Mouse (Mus musculus) thymus, adult 2 months (tissue): Measurements from ENCODE around the gene Gabbr2. TPM values are rescaled to one million over a fixed set of nuclear protein-coding genes. Genes with fewer than 3 reads are reported as not detected.

Experiments used
- DNase-seq: peaks from one replicate; pipeline ENCODE4 v3.0.0; 2021
- H3K27ac ChIP-seq: fragments of 200-500 bp; 2 replicates; pipeline ENCODE4 v1.5.1; 2012; ENCODE audit warnings: low read length, control low read depth; ENCODE audit not compliant: control insufficient read depth, insufficient read depth
- H3K27me3 ChIP-seq: fragments of 200-500 bp; 2 replicates; pipeline ENCODE4 v1.6.1; 2012; ENCODE audit warnings: mild to moderate bottlenecking, low read length, moderate library complexity, mixed read lengths; ENCODE audit not compliant: control insufficient read depth, insufficient read depth
- H3K36me3 ChIP-seq: fragments of 200-500 bp; 2 replicates; pipeline ENCODE4 v1.6.1; 2012; ENCODE audit warnings: mild to moderate bottlenecking, low read length, moderate library complexity; ENCODE audit not compliant: control insufficient read depth, insufficient read depth
- H3K4me1 ChIP-seq: fragments of 200-500 bp; replicated peaks from 2 replicates; pipeline ENCODE4 v1.6.1; 2012; ENCODE audit warnings: low read length; ENCODE audit not compliant: control insufficient read depth, insufficient read depth
- H3K4me3 ChIP-seq: fragments of 200-500 bp; 2 replicates; pipeline ENCODE4 v1.5.1; 2012; ENCODE audit warnings: mild to moderate bottlenecking, low read length, control low read depth, moderate library complexity; ENCODE audit not compliant: control insufficient read depth, insufficient read depth
- CTCF ChIP-seq: fragments of 200-500 bp; IDR thresholded peaks from 2 replicates; pipeline ENCODE4 v1.5.1; 2012; ENCODE audit warnings: mild to moderate bottlenecking, control low read depth, low read length, moderate library complexity, borderline replicate concordance; ENCODE audit not compliant: control insufficient read depth, poor library complexity, insufficient read depth; ENCODE audit errors: extremely low read depth
- POLR2A ChIP-seq: fragments of 200-500 bp; IDR thresholded peaks from 2 replicates; pipeline ENCODE4 v1.6.1; 2012; ENCODE audit warnings: mild to moderate bottlenecking, low read length, control low read depth, moderate library complexity; ENCODE audit not compliant: control insufficient read depth, poor library complexity, insufficient read depth; ENCODE audit errors: extremely low read depth
- WGBS: fragments of 180-500 bp; shearing (Covaris S2); methylation state at CpG from one replicate; pipeline ENCODE4 v1.1.7; 2018; 5-methylcytosine and 5-hydroxymethylcytosine counted together
- polyA plus RNA-seq: library from polyadenylated mRNA; depleted of rRNA; stranded (reverse); fragments of >200 nt; gene quantifications from 2 replicates; pipeline ENCODE4 v1.2.3, GENCODE M21; 2012

Gabbr2 gene
- polyA plus RNA-seq, 1 experiment, result 0.20 TPM

DNA sequence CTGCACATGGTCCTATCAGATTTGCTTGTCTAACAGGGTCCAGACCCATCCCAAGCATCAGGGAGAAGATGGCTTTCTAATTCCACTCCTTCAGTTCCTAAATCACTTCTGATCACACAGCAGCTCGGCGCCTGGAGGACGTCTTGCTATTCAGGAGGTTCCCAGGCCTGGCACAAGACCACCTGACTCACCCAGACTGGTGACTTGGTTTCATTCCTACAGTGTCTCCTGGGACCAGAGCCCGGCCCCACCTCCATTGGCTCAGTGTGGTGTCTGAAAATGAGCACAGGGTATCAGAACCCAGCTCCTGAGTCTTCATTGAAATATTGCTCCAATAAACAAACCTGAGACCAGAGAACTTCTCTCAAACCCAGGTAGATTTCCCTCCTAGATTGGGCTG, 9.6 kb downstream of the Gabbr2 start:
- Histone ChIP-seq H3K27ac (no peak overlapping the region), H3K4me1 (no peaks in the 10 kb centered on the region), H3K27me3 (no peaks in the 10 kb centered on the region), H3K36me3 (no peaks in the 10 kb centered on the region), H3K4me3 (no peak overlapping the region)
- no peak for DNase-seq
- TF ChIP-seq CTCF (no peak), POLR2A (no peak)
- WGBS, result 90% methylated on average over 4 of the region's 4 CpGs

GRCm38 (mm10) chr4:46978371-46978770, 13.3 kb downstream of the Gabbr2 start:
- peak; percentile 23 for DNase-seq
- Histone ChIP-seq H3K4me1 (no peaks in the 10 kb centered on the region), H3K27ac (no peak overlapping the region), H3K27me3 (no peaks in the 10 kb centered on the region), H3K36me3 (no peaks in the 10 kb centered on the region), H3K4me3 (no peak overlapping the region)
- TF ChIP-seq POLR2A (no peak), CTCF (no peak)
- 85% methylated on average over 6 of the region's 6 CpGs for WGBS

DNA sequence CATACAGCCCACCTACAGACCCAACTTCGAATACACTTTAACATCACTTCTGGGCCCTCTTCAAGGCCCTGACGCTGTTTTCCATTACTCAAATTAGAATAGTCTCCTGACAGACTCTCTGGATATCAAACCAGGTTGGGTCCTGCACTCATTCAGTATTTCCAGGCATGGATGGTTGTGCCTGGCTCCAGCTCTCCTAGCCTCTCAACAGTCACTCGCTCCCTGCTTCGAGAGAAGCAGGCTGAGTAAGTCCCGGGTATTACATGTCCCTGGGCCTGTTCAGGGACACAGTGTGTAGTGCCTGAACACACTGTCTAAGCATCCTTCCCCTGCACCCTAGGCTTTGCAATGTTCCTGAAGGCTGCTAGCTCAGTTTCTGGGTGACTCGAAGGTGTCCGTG, 14.5 kb downstream of the Gabbr2 start:
- 97% methylated on average over 7 of the region's 7 CpGs for WGBS

DNA sequence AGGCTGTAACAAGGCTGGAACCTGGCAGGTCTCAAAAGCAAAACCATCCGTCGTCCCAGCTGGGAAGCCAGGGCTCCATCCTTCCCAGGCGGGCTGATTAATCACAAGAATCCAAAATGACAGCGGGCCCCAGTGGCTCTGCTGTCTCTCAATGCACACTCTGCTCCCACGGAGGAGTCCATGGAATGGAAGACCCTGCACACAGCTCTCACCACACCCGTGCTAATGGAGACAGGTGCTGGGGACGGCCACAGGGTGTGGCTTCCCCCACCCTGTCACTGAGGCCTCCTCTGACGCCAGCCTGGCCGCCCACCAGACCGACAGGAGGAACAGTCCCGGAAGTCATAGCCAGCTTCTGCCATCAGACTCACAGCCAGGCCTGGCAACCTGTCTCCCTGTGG, 15.0 kb downstream of the Gabbr2 start:
- no peaks in the 10 kb centered on the region for H3K36me3 ChIP-seq
- H3K27ac ChIP-seq, result no peak overlapping the region
- H3K4me1 ChIP-seq, result no peaks in the 10 kb centered on the region
- TF ChIP-seq CTCF (no peak), POLR2A (no peak)
- no peaks in the 10 kb centered on the region for H3K27me3 ChIP-seq
- 85% methylated on average over 11 of the region's 11 CpGs for WGBS
- H3K4me3 ChIP-seq, result no peak overlapping the region
- DNase-seq, result no peak

More for the DNA sequence above, 14.5 kb downstream of the Gabbr2 start:
- no peak for DNase-seq
- Histone ChIP-seq H3K27me3 (no peaks in the 10 kb centered on the region), H3K36me3 (no peaks in the 10 kb centered on the region), H3K27ac (no peak overlapping the region), H3K4me1 (no peaks in the 10 kb centered on the region), H3K4me3 (no peak overlapping the region)
- no peak for TF ChIP-seq POLR2A
- no peak for TF ChIP-seq CTCF

GRCm38 (mm10) chr4:46973322-46973721, 18.4 kb downstream of the Gabbr2 start:
- H3K36me3 ChIP-seq, result no peaks in the 10 kb centered on the region
- WGBS, result 86% methylated on average over 10 of the region's 10 CpGs
- no peaks in the 10 kb centered on the region for H3K4me1 ChIP-seq
- TF ChIP-seq POLR2A, result no peak
- TF ChIP-seq CTCF, result no peak
- no peak overlapping the region for H3K27ac ChIP-seq
- no peaks in the 10 kb centered on the region for H3K27me3 ChIP-seq
- H3K4me3 ChIP-seq, result no peak overlapping the region
- no peak for DNase-seq

DNA sequence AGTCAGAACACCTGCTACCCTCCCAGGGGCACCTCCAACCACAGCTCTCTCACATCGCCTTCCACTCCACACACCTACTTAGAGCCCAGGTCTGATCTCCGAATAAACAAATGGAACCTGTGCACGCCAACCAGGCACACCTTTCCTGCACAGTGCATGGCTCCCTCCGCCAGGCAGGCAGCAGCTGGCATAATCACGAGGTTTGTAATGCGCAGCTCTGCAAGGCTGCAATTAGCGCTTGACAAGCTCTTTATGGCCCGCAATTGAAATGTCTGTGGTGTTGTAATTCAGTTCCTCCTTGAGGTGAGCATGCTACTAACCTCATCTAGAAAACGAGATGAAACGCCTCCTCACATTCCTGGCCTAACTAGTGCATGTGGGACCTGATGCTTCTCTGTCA, 23.7 kb downstream of the Gabbr2 start:
- Histone ChIP-seq H3K27me3 (no peaks in the 10 kb centered on the region), H3K27ac (no peak overlapping the region), H3K36me3 (no peaks in the 10 kb centered on the region), H3K4me3 (no peak overlapping the region), H3K4me1 (no peaks in the 10 kb centered on the region)
- WGBS, result 70% methylated on average over 10 of the region's 10 CpGs
- DNase-seq, result no peak
- no peak for TF ChIP-seq CTCF
- TF ChIP-seq POLR2A, result no peak

DNA sequence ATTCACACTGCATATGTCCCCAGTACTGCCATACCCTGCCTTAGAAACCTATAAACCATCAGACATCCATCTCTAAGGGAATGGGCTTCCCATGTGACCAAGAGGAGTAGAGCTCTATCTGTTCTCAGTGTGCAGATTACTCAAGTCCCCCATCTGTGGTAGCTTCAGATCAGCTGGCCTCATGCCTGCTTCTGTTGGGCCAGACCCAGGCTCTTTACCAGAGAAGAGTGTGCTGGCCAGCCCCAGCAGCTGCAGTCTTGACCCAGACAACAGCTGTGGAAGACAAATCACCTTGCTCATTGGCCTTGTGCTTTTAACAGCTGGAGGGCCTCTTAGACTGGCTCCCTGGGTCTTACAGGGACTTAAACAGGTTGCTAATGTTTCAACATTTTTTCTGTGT, 25.1 kb downstream of the Gabbr2 start:
- H3K4me3 ChIP-seq, result no peak overlapping the region
- H3K36me3 ChIP-seq, result no peaks in the 10 kb centered on the region
- no peaks in the 10 kb centered on the region for H3K27me3 ChIP-seq
- no peak overlapping the region for H3K27ac ChIP-seq
- DNase-seq, result no peak
- no peaks in the 10 kb centered on the region for H3K4me1 ChIP-seq
- no peak for TF ChIP-seq CTCF
- TF ChIP-seq POLR2A, result no peak
